Comparison of ENCODE assay signal across 18 mouse cellular contexts in the genomic region with DNA sequence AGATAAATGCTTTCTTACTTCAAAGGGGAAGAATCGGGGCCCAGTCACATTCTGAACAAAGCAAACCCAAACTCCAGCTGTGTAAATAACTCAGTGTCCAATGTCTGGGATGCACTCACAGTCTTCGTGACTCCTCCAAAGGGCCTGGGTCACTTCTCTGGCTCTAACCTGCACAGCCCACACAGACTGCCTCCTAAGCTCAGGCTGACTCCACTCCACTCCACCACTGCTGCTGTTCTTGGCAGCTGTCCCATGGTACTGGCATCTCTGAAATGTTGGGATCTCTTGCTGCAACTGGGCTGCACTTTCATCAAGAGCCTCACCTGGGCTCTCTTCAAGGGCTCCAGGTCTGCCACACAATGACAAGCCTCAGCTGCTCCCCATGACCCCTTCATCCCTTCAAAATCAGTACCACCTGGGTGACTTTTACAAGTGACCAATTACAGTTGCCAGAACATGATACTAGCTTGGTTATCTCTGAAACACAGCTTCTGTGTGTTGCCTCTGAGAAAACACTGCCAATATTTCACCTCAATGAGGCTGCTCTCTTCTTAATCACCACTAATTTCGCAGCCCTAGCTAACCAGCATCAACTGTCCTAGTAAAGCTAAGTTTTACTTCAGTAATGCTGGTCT. TPM values are rescaled to one million over a fixed set of nuclear protein-coding genes. Genes with fewer than 3 reads are reported as not detected.
A peak's percentile ranks its signal among the peaks of the same experiment; 100 is the strongest.
DNase-seq lines count a peak whose midpoint lies in the region; ATAC-seq and TF ChIP-seq lines count a peak whose summit lies in the region.
"Had no signal": no experiment of that assay in that cellular context is flagged by ENCODE, and none has a peak within 500 bp of the region (broad histone marks: within the 10 kb centered on the region; RNA-seq: fewer than 3 reads in every experiment).

No protein-coding gene starts in this region.

- peak; percentile 17 for DNase-seq in embryo, embryonic 10 days (ENCODE audit: low spot score)
- no peak for DNase-seq in embryo, embryonic 10.5 days (ENCODE audit: low spot score)
- DNase-seq in left cerebral cortex, postnatal 4 days, result peak; percentile 30
- DNase-seq in left cerebral cortex, adult 18-20 months (ENCODE audit: low spot score in 2 of 2), result no peak
- DNase-seq in lung, embryonic 14.5 days, result peak; percentile 68
- peak; percentile 24 for DNase-seq in mesoderm, embryonic 11.5 days (ENCODE audit: low read depth, low spot score)
- no peak for DNase-seq in thymus, postnatal 25 days
- no peak for DNase-seq in gastrocnemius, postnatal 10 days
- DNase-seq: adrenal gland, postnatal 14 days; liver, embryonic 13.5 days; retina, postnatal 1 day had no signal

- no peak; the same call in 1 of the 2 replicates for ATAC-seq in lung, embryonic 14.5 days (ENCODE audit: insufficient read depth)

- H3K36me3 ChIP-seq in lung, embryonic 14.5 days (ENCODE audit: insufficient read depth), result peaks cover 13% of the 10 kb centered on the region
- H3K36me3 ChIP-seq: neural tube, embryonic 13.5 days had no signal

- no peaks in the 10 kb centered on the region for H3K27me3 ChIP-seq in lung, embryonic 14.5 days (ENCODE audit: insufficient read depth, low read length)
- H3K27me3 ChIP-seq: liver, embryonic 13.5 days; neural tube, embryonic 13.5 days had no signal

- no peak overlapping the region for H3K27ac ChIP-seq in lung, embryonic 14.5 days (ENCODE audit: low read depth)
- H3K27ac ChIP-seq: layer of hippocampus, adult 2 months; liver, embryonic 13.5 days; stomach, postnatal 0 days had no signal

- WGBS in lung, embryonic 14.5 days, result 47% methylated on average over 3 of the region's 3 CpGs

- intact Hi-C loops in left cerebral cortex, postnatal 4 days (cut with DNase I), result no loop called here

- TF ChIP-seq CTCF in lung, embryonic 14.5 days (IDR thresholded peaks at IDR 0.05; ENCODE audit: low read depth), result no peak

- H3K4me3 ChIP-seq in lung, embryonic 14.5 days (ENCODE audit: low read depth, low read length), result no peak overlapping the region
- H3K4me3 ChIP-seq: erythroblast, embryonic 14.5 days; layer of hippocampus, adult 2 months; liver, embryonic 13.5 days; neural tube, embryonic 13.5 days had no signal

- H3K4me2 ChIP-seq in lung, embryonic 14.5 days, result no peak overlapping the region
- H3K4me2 ChIP-seq: heart, embryonic 11.5 days; liver, embryonic 13.5 days; neural tube, embryonic 13.5 days had no signal

- H3K9ac ChIP-seq in lung, embryonic 14.5 days, result no peak overlapping the region
- H3K9ac ChIP-seq: liver, embryonic 13.5 days; neural tube, embryonic 13.5 days had no signal

- H3K9me3 ChIP-seq in lung, embryonic 14.5 days (ENCODE audit: low read depth, low read length), result no peaks in the 10 kb centered on the region
- H3K9me3 ChIP-seq: liver, embryonic 13.5 days; neural tube, embryonic 13.5 days had no signal

- no peaks in the 10 kb centered on the region for H3K4me1 ChIP-seq in lung, embryonic 14.5 days (ENCODE audit: insufficient read depth)
- H3K4me1 ChIP-seq: liver, embryonic 13.5 days had no signal

RNA-seq across cellular contexts. Expression of a gene that starts 40.2 kb away (rescaled TPM):
- not detected for total RNA-seq in left cerebral cortex, postnatal 4 days (2021)
- total RNA-seq in left cerebral cortex, adult 18-20 months (2021), result not detected
- polyA plus RNA-seq in lung, embryonic 14.5 days (2014; fragmentation: Nextera tagmentation; extraction: Ambion mirVana), result not detected in 2 replicates
- not detected for total RNA-seq in gastrocnemius, postnatal 10 days (2021)
- total RNA-seq: adrenal gland, postnatal 14 days; layer of hippocampus, adult 2 months; left cerebral cortex, postnatal 25 days; midbrain, postnatal 0 days had no signal
- polyA plus RNA-seq: erythroblast, embryonic 14.5 days; heart, embryonic 11.5 days; liver, embryonic 13.5 days; midbrain, postnatal 0 days; neural tube, embryonic 13.5 days; stomach, postnatal 0 days had no signal

Comparison
In these comparisons a context has a peak if more than half of its experiments do, and no peak if none do; other contexts are left out.
1. DNase-seq: peak in embryo, embryonic 10 days (single experiment), left cerebral cortex, postnatal 4 days (single experiment), lung, embryonic 14.5 days (single experiment) and mesoderm, embryonic 11.5 days (single experiment); none in embryo, embryonic 10.5 days (single experiment), left cerebral cortex, adult 18-20 months (0 of 2), thymus, postnatal 25 days (single experiment) and gastrocnemius, postnatal 10 days (single experiment).